Mouse (Mus musculus): ENCODE measurements around the gene Snrpd3. TPM values are rescaled to one million over a fixed set of nuclear protein-coding genes. Genes with fewer than 3 reads are reported as not detected.
"Not testable (repeated sequence)": the region's sequence is repeated elsewhere in the genome, so short reads cannot be mapped to it uniquely, and the experiment has no call there.

Gene Snrpd3
- total RNA-seq (2015; ENCODE audit: low replicate concordance) (13.4 and 19.6 TPM in 2 replicates), total RNA-seq (2017; ENCODE audit: low replicate concordance) (17.9 and 18.8 TPM in 2 replicates)

- ATAC-seq (replicated peaks; ENCODE audit: low FRiP score, poor library complexity, severe bottlenecking), result peak; percentile 74
These were observed at the start of gene Snrpd3 for GRCm38 (mm10) chr10:75517073-75517757. TSS of gene Snrpd3 (plus strand) at chr10:75517551.

- no peak for ATAC-seq (replicated peaks; ENCODE audit: low FRiP score, poor library complexity, severe bottlenecking)
These were observed 43.9 kb upstream of the Snrpd3 start for GRCm38 (mm10) chr10:75473411-75473810.

GRCm38 (mm10) chr10:75474571-75474970 lies 42.8 kb upstream of the Snrpd3 start:
- ATAC-seq (replicated peaks; ENCODE audit: low FRiP score, poor library complexity, severe bottlenecking), result no peak

- not testable (repeated sequence) for ATAC-seq (replicated peaks; ENCODE audit: low FRiP score, poor library complexity, severe bottlenecking)
These were observed 42.1 kb upstream of the Snrpd3 start for GRCm38 (mm10) chr10:75475139-75475850.

GRCm38 (mm10) chr10:75477034-75477433 lies 40.3 kb upstream of the Snrpd3 start:
- no peak for ATAC-seq (replicated peaks; ENCODE audit: low FRiP score, poor library complexity, severe bottlenecking)

- no peak for ATAC-seq (replicated peaks; ENCODE audit: low FRiP score, poor library complexity, severe bottlenecking)
These were observed 37.4 kb upstream of the Snrpd3 start for GRCm38 (mm10) chr10:75479955-75480354.

- ATAC-seq (replicated peaks; ENCODE audit: low FRiP score, poor library complexity, severe bottlenecking), result no peak
These were observed 35.6 kb upstream of the Snrpd3 start for GRCm38 (mm10) chr10:75481703-75482102.

- no peak for ATAC-seq (replicated peaks; ENCODE audit: low FRiP score, poor library complexity, severe bottlenecking)
These were observed 35.1 kb upstream of the Snrpd3 start for GRCm38 (mm10) chr10:75482271-75482670.

GRCm38 (mm10) chr10:75482919-75483483 lies 34.4 kb upstream of the Snrpd3 start:
- no peak for ATAC-seq (replicated peaks; ENCODE audit: low FRiP score, poor library complexity, severe bottlenecking)

- no peak for ATAC-seq (replicated peaks; ENCODE audit: low FRiP score, poor library complexity, severe bottlenecking)
These were observed 33.3 kb upstream of the Snrpd3 start for GRCm38 (mm10) chr10:75484066-75484465.

GRCm38 (mm10) chr10:75484767-75485166 lies 32.6 kb upstream of the Snrpd3 start:
- ATAC-seq (replicated peaks; ENCODE audit: low FRiP score, poor library complexity, severe bottlenecking), result no peak

- peak; percentile 85 for ATAC-seq (replicated peaks; ENCODE audit: low FRiP score, poor library complexity, severe bottlenecking)
These were observed 31.0 kb upstream of the Snrpd3 start for GRCm38 (mm10) chr10:75486086-75486979.

- no peak for ATAC-seq (replicated peaks; ENCODE audit: low FRiP score, poor library complexity, severe bottlenecking)
These were observed 30.2 kb upstream of the Snrpd3 start for GRCm38 (mm10) chr10:75487131-75487530.

- ATAC-seq (replicated peaks; ENCODE audit: low FRiP score, poor library complexity, severe bottlenecking), result no peak
These were observed 27.8 kb upstream of the Snrpd3 start for GRCm38 (mm10) chr10:75489522-75489921.

GRCm38 (mm10) chr10:75490731-75491130 lies 26.6 kb upstream of the Snrpd3 start:
- no peak for ATAC-seq (replicated peaks; ENCODE audit: low FRiP score, poor library complexity, severe bottlenecking)

- ATAC-seq (replicated peaks; ENCODE audit: low FRiP score, poor library complexity, severe bottlenecking), result no peak
These were observed 26.0 kb upstream of the Snrpd3 start for GRCm38 (mm10) chr10:75491234-75491935.

GRCm38 (mm10) chr10:75491936-75492262 lies 25.5 kb upstream of the Snrpd3 start:
- ATAC-seq (replicated peaks; ENCODE audit: low FRiP score, poor library complexity, severe bottlenecking), result no peak

- no peak for ATAC-seq (replicated peaks; ENCODE audit: low FRiP score, poor library complexity, severe bottlenecking)
These were observed 22.0 kb upstream of the Snrpd3 start for GRCm38 (mm10) chr10:75495304-75495703.

- ATAC-seq (replicated peaks; ENCODE audit: low FRiP score, poor library complexity, severe bottlenecking), result no peak
These were observed 21.4 kb upstream of the Snrpd3 start for GRCm38 (mm10) chr10:75495921-75496320.

All from erythroblast, adult 5-6 weeks (primary cell).